Mouse (Mus musculus): Measurements from ENCODE around the gene Rnf144a. TPM values are rescaled to one million over a fixed set of nuclear protein-coding genes. Genes with fewer than 3 reads are reported as not detected.
A peak's percentile ranks its signal among the peaks of the same experiment; 100 is the strongest.
"Not testable (repeated sequence)": the region's sequence is repeated elsewhere in the genome, so short reads cannot be mapped to it uniquely, and the experiment has no call there.

Rnf144a gene
- polyA plus RNA-seq, 1 experiment from 2014 or later = 52.7 TPM

DNA sequence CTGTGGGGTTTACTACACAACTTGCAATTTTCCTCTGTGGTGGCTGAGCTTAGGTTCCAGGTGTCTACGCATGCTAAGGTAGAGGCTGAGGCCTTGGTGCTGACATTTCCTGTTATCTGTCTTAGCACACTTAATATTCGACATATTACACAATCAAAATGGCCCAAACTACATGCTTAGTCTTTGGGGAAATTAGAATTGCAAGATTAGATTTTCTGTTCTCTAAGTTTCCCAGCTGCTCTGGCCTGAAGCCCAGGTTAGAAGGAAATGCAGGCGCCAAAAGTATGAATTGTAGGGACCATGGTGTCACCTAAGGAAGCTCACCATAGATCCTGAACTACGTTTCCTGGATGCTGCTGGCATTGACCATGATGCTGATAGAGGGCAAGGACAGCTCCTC is 21.3 kb upstream of the Rnf144a start:
- Histone ChIP-seq H3K9ac (no peak overlapping the region), H3K4me3 (no peak overlapping the region), H3K4me2 (no peak overlapping the region), H3K27ac (no peak overlapping the region), H3K9me3 (no peaks in the 10 kb centered on the region), H3K27me3 (no peaks in the 10 kb centered on the region), H3K36me3 (no peaks in the 10 kb centered on the region), H3K4me1 (peaks cover 16% of the 10 kb centered on the region; the same call in 1 of the 2 replicates)
- WGBS = 63% methylated on average over 4 of the region's 4 CpGs
- ATAC-seq (ENCODE audit: borderline replicate concordance, extremely low read depth, low FRiP score, low TSS enrichment) = no peak

DNA sequence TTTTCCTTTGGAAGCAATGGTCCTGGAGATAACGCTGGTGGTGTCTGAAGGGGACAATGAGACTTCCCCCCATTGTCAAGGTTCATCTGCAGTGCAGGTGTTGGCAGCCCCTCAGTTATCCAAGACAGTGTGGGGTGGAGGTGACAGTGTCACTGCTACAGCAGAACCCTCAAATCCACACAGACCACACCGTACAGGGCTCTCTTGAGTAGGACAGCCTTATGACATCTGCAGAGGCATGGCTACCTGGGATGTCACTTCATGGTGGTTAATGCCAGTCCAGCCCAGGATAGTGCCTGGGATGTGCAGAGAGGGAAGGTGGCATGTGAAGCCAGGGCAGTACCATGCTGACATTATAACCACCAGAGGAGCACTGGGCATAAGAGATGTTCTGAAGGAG is 13.7 kb upstream of the Rnf144a start:
- not testable (repeated sequence) for H3K27ac ChIP-seq; H3K9me3 ChIP-seq; H3K4me1 ChIP-seq; ATAC-seq (ENCODE audit: borderline replicate concordance, extremely low read depth, low FRiP score, low TSS enrichment); H3K4me2 ChIP-seq; H3K27me3 ChIP-seq; H3K9ac ChIP-seq; H3K36me3 ChIP-seq; H3K4me3 ChIP-seq
- WGBS = 80% methylated on average over 2 of the region's 2 CpGs

DNA sequence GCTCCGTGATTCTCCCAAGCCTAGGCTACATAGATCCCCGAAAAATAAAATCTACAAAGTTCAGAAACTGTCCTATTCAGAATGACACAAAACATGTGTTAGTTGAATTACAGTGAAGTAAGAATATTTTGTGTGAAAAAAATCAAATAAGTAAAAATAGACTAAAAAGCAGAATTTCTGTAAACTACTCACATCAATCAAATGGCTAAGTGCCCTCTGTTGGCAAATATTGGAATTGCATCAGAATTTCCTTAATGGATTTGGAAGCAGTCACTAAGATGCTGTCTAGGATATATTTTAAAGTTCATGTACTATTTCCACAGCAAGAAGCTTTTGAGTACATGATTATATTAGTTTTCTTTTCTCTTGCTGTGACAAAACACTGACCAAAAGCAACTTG is 9.8 kb upstream of the Rnf144a start:
- H3K36me3 ChIP-seq = no peaks in the 10 kb centered on the region
- 67% methylated on average over 2 of the region's 2 CpGs for WGBS
- ATAC-seq (ENCODE audit: borderline replicate concordance, extremely low read depth, low FRiP score, low TSS enrichment) = no peak
- no peaks in the 10 kb centered on the region for H3K4me1 ChIP-seq
- no peaks in the 10 kb centered on the region for H3K9me3 ChIP-seq
- H3K27me3 ChIP-seq = no peaks in the 10 kb centered on the region
- no peak overlapping the region for H3K4me2 ChIP-seq
- H3K27ac ChIP-seq = no peak overlapping the region
- no peak overlapping the region for H3K9ac ChIP-seq
- H3K4me3 ChIP-seq = no peak overlapping the region

DNA sequence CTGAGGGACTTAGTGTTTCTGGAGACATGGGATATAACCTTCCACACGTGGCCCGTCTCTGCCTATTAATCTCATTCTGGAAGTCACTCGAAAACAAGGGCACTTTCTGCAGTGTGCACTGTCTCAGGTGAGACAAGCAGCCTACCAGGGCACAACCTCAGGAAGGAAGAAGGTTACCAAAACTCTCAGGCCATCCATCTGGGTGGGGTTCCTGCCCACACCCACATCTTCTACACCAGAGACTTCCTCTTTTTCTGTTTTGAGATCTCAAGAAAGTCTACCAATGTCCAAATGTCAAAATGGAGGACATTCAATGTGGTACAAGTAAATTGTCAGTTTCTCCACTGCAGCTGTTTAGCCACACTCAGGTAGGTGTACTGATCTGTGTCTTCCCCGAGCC is 3.3 kb upstream of the Rnf144a start:
- Histone ChIP-seq H3K9me3 (no peaks in the 10 kb centered on the region), H3K9ac (no peak overlapping the region), H3K4me1 (peaks cover 14% of the 10 kb centered on the region), H3K27me3 (no peaks in the 10 kb centered on the region), H3K4me2 (no peak overlapping the region), H3K36me3 (no peaks in the 10 kb centered on the region), H3K4me3 (no peak overlapping the region), H3K27ac (no peak overlapping the region)
- no peak for ATAC-seq (ENCODE audit: borderline replicate concordance, extremely low read depth, low FRiP score, low TSS enrichment)
- 77% methylated on average over 4 of the region's 4 CpGs for WGBS

DNA sequence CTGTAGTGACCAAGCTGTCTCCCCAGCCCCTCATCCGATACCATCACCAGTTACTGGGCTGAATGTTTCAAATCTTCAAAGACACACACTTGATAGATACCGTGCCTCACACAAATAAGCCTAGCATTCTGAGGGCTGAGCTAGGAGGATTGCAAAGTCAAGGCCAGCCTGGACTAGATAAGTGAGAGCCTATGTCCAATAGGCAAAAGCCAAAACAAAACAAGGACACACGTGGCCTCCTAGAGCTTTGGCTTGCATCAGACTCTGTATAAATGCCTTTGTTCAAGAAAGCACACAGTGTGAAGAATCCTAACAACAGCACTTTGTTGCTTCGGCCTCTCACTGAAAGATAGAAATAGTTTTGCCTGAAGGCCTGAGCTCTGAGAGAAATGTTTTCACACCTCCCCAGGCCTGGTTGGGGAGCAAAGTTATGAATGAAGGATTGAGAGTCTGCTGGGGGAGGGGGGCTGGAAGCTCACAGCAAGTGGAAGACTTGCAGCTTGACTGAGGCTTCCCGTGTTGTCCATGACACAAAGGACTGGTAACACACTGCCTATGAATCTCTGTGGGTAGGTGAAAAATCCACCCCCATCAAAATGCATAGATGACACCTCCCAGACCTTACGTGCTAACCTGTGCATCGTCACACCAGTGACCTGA is 1.7 kb upstream of the Rnf144a start:
- no peak overlapping the region for H3K4me3 ChIP-seq
- H3K4me1 ChIP-seq = peaks cover 29% of the 10 kb centered on the region
- no peaks in the 10 kb centered on the region for H3K27me3 ChIP-seq
- no peak overlapping the region for H3K9ac ChIP-seq
- H3K4me2 ChIP-seq = no peak overlapping the region
- WGBS = 71% methylated on average over 7 of the region's 7 CpGs
- ATAC-seq (ENCODE audit: borderline replicate concordance, extremely low read depth, low FRiP score, low TSS enrichment) = no peak
- H3K9me3 ChIP-seq = no peaks in the 10 kb centered on the region
- H3K27ac ChIP-seq = no peak overlapping the region
- no peaks in the 10 kb centered on the region for H3K36me3 ChIP-seq

DNA sequence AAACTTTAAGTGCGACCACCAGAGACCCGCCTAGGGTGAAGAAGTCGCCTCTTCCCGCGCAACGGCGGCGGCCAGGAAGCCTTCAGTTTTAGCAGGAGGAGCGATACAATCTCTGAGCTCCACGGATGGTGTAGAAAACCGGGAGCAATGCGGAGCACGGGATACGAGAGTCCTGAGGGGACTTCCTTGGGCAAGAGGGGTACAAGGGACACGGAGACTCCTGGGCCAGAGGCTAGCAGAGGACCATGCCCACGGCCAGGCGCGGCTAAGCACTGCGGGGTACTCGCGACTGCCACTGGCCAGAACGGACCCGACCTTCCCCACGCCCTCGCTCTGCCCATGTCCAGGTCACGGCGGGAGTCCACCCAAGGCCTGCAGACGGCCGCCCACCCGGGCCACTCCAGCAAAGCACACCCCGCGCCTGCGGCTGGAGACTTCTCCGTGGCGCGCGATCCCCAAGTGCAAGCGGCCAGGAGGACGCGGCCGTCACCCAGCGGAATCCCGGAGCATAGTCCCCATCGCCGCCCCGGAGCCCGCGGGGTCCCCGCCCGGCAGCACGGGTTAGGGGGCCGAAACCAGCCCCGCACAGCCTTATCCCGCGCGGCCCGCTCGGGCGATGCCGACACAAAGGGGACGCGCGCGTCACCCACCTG is 477 bp downstream of the Rnf144a start:
- Histone ChIP-seq H3K4me2 (peak overlapping the region; percentile 73), H3K9ac (peak overlapping the region; percentile 83), H3K27ac (peak overlapping the region; percentile 58), H3K9me3 (no peaks in the 10 kb centered on the region), H3K4me1 (peaks cover 50% of the 10 kb centered on the region), H3K36me3 (no peaks in the 10 kb centered on the region), H3K27me3 (no peaks in the 10 kb centered on the region), H3K4me3 (peak overlapping the region; percentile 83)
- peak; percentile 70 for ATAC-seq (ENCODE audit: borderline replicate concordance, extremely low read depth, low FRiP score, low TSS enrichment)
- WGBS = under 1% methylated on average over 64 of the region's 64 CpGs

DNA sequence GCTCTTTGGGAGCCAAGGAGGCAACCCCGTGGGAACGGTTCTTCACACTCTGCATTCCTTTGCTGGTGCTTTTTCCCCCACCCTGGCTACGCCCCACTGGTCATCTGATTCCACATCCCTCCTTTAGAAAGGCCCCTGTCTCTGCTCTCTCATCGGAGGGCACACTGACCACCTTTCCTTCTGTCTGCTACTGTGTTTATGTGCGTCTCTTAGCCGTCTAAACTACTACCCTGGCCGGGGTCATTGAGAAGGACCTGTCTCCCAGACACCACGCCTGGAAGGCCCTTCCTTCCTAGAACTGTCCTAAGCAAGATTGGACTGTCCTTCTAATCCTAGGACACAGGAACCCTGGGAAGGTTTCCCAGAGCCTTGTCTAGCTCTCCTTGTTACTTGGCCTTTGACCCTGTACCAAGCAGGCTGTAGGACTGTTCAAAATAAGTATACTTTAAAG is 1.1 kb downstream of the Rnf144a start:
- H3K9ac ChIP-seq = peak overlapping the region; percentile 83
- 8% methylated on average over 8 of the region's 8 CpGs for WGBS
- no peaks in the 10 kb centered on the region for H3K36me3 ChIP-seq
- H3K4me2 ChIP-seq = peak overlapping the region; percentile 73
- peaks cover 56% of the 10 kb centered on the region for H3K4me1 ChIP-seq
- peak overlapping the region; percentile 58; the same call in 1 of the 2 replicates for H3K27ac ChIP-seq
- no peaks in the 10 kb centered on the region for H3K27me3 ChIP-seq
- ATAC-seq (ENCODE audit: borderline replicate concordance, extremely low read depth, low FRiP score, low TSS enrichment) = peak; percentile 9; the same call in 1 of the 2 replicates
- H3K9me3 ChIP-seq = no peaks in the 10 kb centered on the region
- peak overlapping the region; percentile 83 for H3K4me3 ChIP-seq

DNA sequence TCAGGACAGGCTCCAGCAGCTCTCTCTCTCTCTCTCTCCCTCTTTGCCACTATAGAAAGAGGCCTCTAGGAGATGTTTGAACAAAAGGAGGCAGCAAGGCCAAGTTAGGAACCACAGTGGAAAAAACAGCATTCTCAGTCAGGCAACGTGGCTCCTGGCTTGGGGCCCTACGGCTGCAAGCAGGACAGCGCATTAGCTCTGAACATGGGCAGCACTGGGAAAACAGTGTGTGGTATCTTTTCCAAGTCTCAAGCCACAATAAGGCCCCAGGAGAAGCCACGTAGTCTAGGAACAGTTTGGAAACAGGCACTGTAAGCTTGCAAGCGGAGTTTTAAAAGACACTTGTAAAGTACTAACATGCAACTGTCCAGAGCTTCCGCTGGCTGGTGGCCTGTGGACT is 2.3 kb downstream of the Rnf144a start:
- Histone ChIP-seq H3K9ac (peak overlapping the region; percentile 17), H3K36me3 (no peaks in the 10 kb centered on the region), H3K27me3 (no peaks in the 10 kb centered on the region), H3K4me2 (peak overlapping the region; percentile 73), H3K4me1 (peaks cover 66% of the 10 kb centered on the region), H3K27ac (peak overlapping the region; percentile 45; the same call in 1 of the 2 replicates), H3K9me3 (no peaks in the 10 kb centered on the region), H3K4me3 (peak overlapping the region; percentile 83)
- no peak for ATAC-seq (ENCODE audit: borderline replicate concordance, extremely low read depth, low FRiP score, low TSS enrichment)
- WGBS = 46% methylated on average over 6 of the region's 6 CpGs

DNA sequence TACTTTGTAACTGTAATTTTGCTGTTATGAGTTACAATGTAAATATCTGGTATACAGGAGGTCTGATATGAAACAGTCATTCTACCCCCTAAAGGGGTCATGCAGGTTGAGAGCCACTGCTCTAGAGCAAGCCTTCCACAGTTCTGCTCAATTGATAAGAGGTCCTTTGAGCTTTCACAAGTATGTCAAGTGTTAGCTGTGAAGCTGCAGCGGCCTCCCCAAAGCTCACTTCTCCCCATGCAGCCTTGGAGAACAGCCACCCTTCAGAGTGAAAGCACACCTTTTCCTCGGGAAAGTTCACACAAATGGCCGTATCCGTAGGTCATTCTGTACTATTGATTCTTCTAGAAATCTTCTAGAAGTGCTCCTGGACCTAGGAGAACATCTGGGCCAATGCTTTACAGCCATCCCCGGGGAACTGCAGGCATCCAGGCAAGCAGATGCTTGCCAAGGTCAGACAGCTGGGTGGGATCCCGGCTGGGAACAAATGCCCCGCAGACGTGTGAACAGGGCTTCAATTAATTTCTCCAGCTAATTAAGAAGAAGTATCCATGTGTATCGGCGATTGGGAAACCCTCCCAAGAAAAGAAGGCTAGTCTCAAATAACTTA is 3.1 kb downstream of the Rnf144a start:
- 43% methylated on average over 10 of the region's 10 CpGs for WGBS
- no peak for ATAC-seq (ENCODE audit: borderline replicate concordance, extremely low read depth, low FRiP score, low TSS enrichment)
- no peaks in the 10 kb centered on the region for H3K27me3 ChIP-seq
- H3K4me3 ChIP-seq = peak overlapping the region; percentile 83; the same call in 1 of the 2 replicates
- H3K27ac ChIP-seq = peak overlapping the region; percentile 45
- H3K4me2 ChIP-seq = peak overlapping the region; percentile 73
- H3K9me3 ChIP-seq = no peaks in the 10 kb centered on the region
- H3K4me1 ChIP-seq = peaks cover 72% of the 10 kb centered on the region
- H3K9ac ChIP-seq = peak overlapping the region; percentile 17; the same call in 1 of the 2 replicates
- H3K36me3 ChIP-seq = no peaks in the 10 kb centered on the region

DNA sequence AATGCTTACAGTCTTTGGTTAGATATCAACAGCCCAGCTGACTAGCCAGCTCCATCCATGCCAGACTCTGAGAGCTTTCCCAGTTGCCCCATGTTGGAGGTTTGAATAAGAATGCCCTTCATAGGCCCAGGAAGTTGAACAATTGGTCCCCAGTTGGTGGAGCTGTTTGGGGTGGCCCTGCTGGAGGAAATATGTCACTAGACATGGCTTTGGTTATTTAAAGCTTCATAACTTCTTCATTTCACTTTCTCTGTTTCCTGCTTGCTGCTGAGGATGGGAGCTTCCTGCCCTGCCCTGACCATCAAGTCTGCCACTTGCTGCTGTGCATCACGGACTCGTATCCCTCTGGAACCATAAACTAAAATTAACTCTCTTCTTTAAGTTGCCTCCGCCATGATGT is 4.6 kb downstream of the Rnf144a start:
- WGBS = 87% methylated on average over 3 of the region's 3 CpGs
- peaks cover 83% of the 10 kb centered on the region for H3K4me1 ChIP-seq
- no peaks in the 10 kb centered on the region for H3K27me3 ChIP-seq

DNA sequence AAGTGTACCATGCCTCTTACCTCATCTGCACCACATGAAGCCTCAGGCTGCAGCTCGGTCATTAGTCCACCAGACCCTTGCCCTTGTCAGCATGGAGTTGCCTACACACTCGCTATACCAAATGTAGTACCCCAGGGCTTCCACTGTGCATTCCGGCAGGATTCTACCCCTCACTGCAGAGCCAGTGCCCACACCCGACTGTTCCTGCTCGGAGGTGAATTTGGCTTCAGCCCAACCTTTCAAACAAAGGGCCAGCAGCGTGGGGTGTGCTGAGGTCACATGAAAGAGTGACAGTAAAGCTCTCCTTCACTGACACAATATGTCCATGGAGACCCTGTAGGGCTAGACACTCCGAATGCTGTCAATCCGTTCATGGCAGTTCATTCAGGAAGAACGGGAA is 6.3 kb downstream of the Rnf144a start:
- Histone ChIP-seq H3K9ac (no peak overlapping the region), H3K4me1 (peaks cover 93% of the 10 kb centered on the region), H3K27ac (no peak overlapping the region), H3K36me3 (no peaks in the 10 kb centered on the region), H3K4me2 (no peak overlapping the region), H3K4me3 (no peak overlapping the region), H3K9me3 (no peaks in the 10 kb centered on the region), H3K27me3 (no peaks in the 10 kb centered on the region)
- no peak for ATAC-seq (ENCODE audit: borderline replicate concordance, extremely low read depth, low FRiP score, low TSS enrichment)
- WGBS = 55% methylated on average over 9 of the region's 9 CpGs

More for the DNA sequence above, 4.6 kb downstream of the Rnf144a start:
- H3K27ac ChIP-seq = no peak overlapping the region
- no peak overlapping the region for H3K4me3 ChIP-seq
- no peaks in the 10 kb centered on the region for H3K36me3 ChIP-seq
- no peak overlapping the region for H3K9ac ChIP-seq
- no peaks in the 10 kb centered on the region for H3K9me3 ChIP-seq
- H3K4me2 ChIP-seq = no peak overlapping the region
- no peak for ATAC-seq (ENCODE audit: borderline replicate concordance, extremely low read depth, low FRiP score, low TSS enrichment)

Measured in lung, embryonic 15.5 days (tissue).